ENCODE assay signal across 8 mouse cellular contexts in genomic region chr7:28811228-28811627, GRCm38 (mm10). TPM values are rescaled to one million over a fixed set of nuclear protein-coding genes. Genes with fewer than 3 reads are reported as not detected.
A peak's percentile ranks its signal among the peaks of the same experiment; 100 is the strongest.
DNase-seq lines count a peak whose midpoint lies in the region; ATAC-seq and TF ChIP-seq lines count a peak whose summit lies in the region.

No protein-coding gene starts in this region.

- peak overlapping the region; percentile 68 for H3K9ac ChIP-seq in embryonic facial prominence, embryonic 15.5 days
- H3K9ac ChIP-seq in heart, embryonic 12.5 days: peak overlapping the region; percentile 99
- H3K9ac ChIP-seq in liver, embryonic 13.5 days: peak overlapping the region; percentile 86
- H3K9ac ChIP-seq in neural tube, embryonic 11.5 days (ENCODE audit: low read length): peak overlapping the region; percentile 96
- H3K9ac ChIP-seq in stomach, postnatal 0 days (ENCODE audit: low read length): peak overlapping the region; percentile 95

- no peaks in the 10 kb centered on the region for H3K9me3 ChIP-seq in embryonic facial prominence, embryonic 15.5 days (replicated peaks)
- H3K9me3 ChIP-seq in heart, embryonic 12.5 days (replicated peaks): no peaks in the 10 kb centered on the region
- H3K9me3 ChIP-seq in liver, embryonic 13.5 days (replicated peaks): no peaks in the 10 kb centered on the region
- no peaks in the 10 kb centered on the region for H3K9me3 ChIP-seq in neural tube, embryonic 11.5 days (ENCODE audit: control insufficient read depth, low read length)
- H3K9me3 ChIP-seq in stomach, postnatal 0 days (ENCODE audit: control insufficient read depth, low read length): no peaks in the 10 kb centered on the region

- no peak for TF ChIP-seq EP300 in stomach, postnatal 0 days (optimal IDR thresholded peaks at IDR 0.05)

- under 1% methylated on average over 40 of the region's 40 CpGs for WGBS in embryonic facial prominence, embryonic 15.5 days
- under 1% methylated on average over 40 of the region's 40 CpGs for WGBS in heart, embryonic 12.5 days
- under 1% methylated on average over 40 of the region's 40 CpGs for WGBS in liver, embryonic 13.5 days (ENCODE audit: insufficient replicate concordance)
- WGBS in neural tube, embryonic 11.5 days: under 1% methylated on average over 40 of the region's 40 CpGs
- WGBS in stomach, postnatal 0 days: 3% methylated on average over 38 of the region's 40 CpGs

- H3K4me2 ChIP-seq in embryonic facial prominence, embryonic 15.5 days (replicated peaks): peak overlapping the region; percentile 75
- peak overlapping the region; percentile 83 for H3K4me2 ChIP-seq in heart, embryonic 12.5 days
- H3K4me2 ChIP-seq in liver, embryonic 13.5 days: peak overlapping the region; percentile 89
- peak overlapping the region; percentile 77 for H3K4me2 ChIP-seq in neural tube, embryonic 11.5 days (ENCODE audit: low read depth)
- H3K4me2 ChIP-seq in stomach, postnatal 0 days (replicated peaks; ENCODE audit: low read depth): peak overlapping the region; percentile 80

- H3K4me1 ChIP-seq in embryonic facial prominence, embryonic 15.5 days: peaks cover 51% of the 10 kb centered on the region
- peaks cover 52% of the 10 kb centered on the region for H3K4me1 ChIP-seq in heart, embryonic 12.5 days (replicated peaks)
- H3K4me1 ChIP-seq in liver, embryonic 13.5 days (replicated peaks): peaks cover 62% of the 10 kb centered on the region
- H3K4me1 ChIP-seq in neural tube, embryonic 11.5 days (ENCODE audit: control insufficient read depth, insufficient read depth, low read length): peaks cover 21% of the 10 kb centered on the region
- H3K4me1 ChIP-seq in stomach, postnatal 0 days (replicated peaks; ENCODE audit: control insufficient read depth, insufficient read depth): peaks cover 14% of the 10 kb centered on the region

- H3K4me3 ChIP-seq in embryonic facial prominence, embryonic 15.5 days (replicated peaks): peak overlapping the region; percentile 79
- peak overlapping the region; percentile 92 for H3K4me3 ChIP-seq in heart, embryonic 12.5 days
- H3K4me3 ChIP-seq in liver, embryonic 13.5 days (replicated peaks): peak overlapping the region; percentile 86
- peak overlapping the region; percentile 82 for H3K4me3 ChIP-seq in neural tube, embryonic 11.5 days (ENCODE audit: low read depth, low read length)
- H3K4me3 ChIP-seq in stomach, postnatal 0 days (ENCODE audit: low read depth, low read length): peak overlapping the region; percentile 87

- TF ChIP-seq CTCF in stomach, postnatal 0 days (IDR thresholded peaks at IDR 0.05; ENCODE audit: low read depth): no peak

- peaks cover 33% of the 10 kb centered on the region for H3K36me3 ChIP-seq in embryonic facial prominence, embryonic 15.5 days
- peaks cover 42% of the 10 kb centered on the region for H3K36me3 ChIP-seq in heart, embryonic 12.5 days
- H3K36me3 ChIP-seq in liver, embryonic 13.5 days: peaks cover 46% of the 10 kb centered on the region
- peaks cover 27% of the 10 kb centered on the region for H3K36me3 ChIP-seq in neural tube, embryonic 11.5 days (ENCODE audit: control insufficient read depth, insufficient read depth, low read length)
- peaks cover 31% of the 10 kb centered on the region for H3K36me3 ChIP-seq in stomach, postnatal 0 days (ENCODE audit: control insufficient read depth, insufficient read depth, low read length)

- DNase-seq in A20 (ENCODE audit: low read depth, low spot score): peak; percentile 94
- peak; percentile 87 to 92 for DNase-seq in adrenal gland, postnatal 4 days (ENCODE audit: low spot score in 2 of 2)
- peak; percentile 98 for DNase-seq in kidney, postnatal 10 days
- peak; percentile 91 for DNase-seq in liver, embryonic 13.5 days
- DNase-seq in neural tube, embryonic 11.5 days (ENCODE audit: low spot score): peak; percentile 96
- peak; percentile 92 for DNase-seq in stomach, postnatal 0 days (ENCODE audit: low spot score)

- ATAC-seq in embryonic facial prominence, embryonic 15.5 days (ENCODE audit: insufficient number of reproducible peaks, low FRiP score, low TSS enrichment, low read depth): peak; percentile 65
- ATAC-seq in heart, embryonic 12.5 days (ENCODE audit: insufficient number of reproducible peaks, low FRiP score): peak; percentile 73
- ATAC-seq in liver, embryonic 13.5 days (ENCODE audit: low read depth): peak; percentile 47
- no peak for ATAC-seq in neural tube, embryonic 11.5 days (ENCODE audit: insufficient read depth, low FRiP score, low TSS enrichment)
- peak; percentile 31; the same call in 1 of the 2 replicates for ATAC-seq in stomach, postnatal 0 days (ENCODE audit: low FRiP score, low TSS enrichment)

- peak overlapping the region; percentile 98 for H3K27ac ChIP-seq in embryonic facial prominence, embryonic 15.5 days (replicated peaks)
- peak overlapping the region; percentile 99 for H3K27ac ChIP-seq in heart, embryonic 12.5 days (ENCODE audit: poor library complexity, severe bottlenecking)
- H3K27ac ChIP-seq in liver, embryonic 13.5 days: peak overlapping the region; percentile 95
- peak overlapping the region; percentile 98 for H3K27ac ChIP-seq in neural tube, embryonic 11.5 days (ENCODE audit: low read depth, low read length)
- peak overlapping the region; percentile 99 for H3K27ac ChIP-seq in stomach, postnatal 0 days (replicated peaks)

- no peaks in the 10 kb centered on the region for H3K27me3 ChIP-seq in embryonic facial prominence, embryonic 15.5 days
- no peaks in the 10 kb centered on the region for H3K27me3 ChIP-seq in heart, embryonic 12.5 days (replicated peaks)
- H3K27me3 ChIP-seq in liver, embryonic 13.5 days: no peaks in the 10 kb centered on the region
- H3K27me3 ChIP-seq in neural tube, embryonic 11.5 days (ENCODE audit: control insufficient read depth, insufficient read depth, low read length): no peaks in the 10 kb centered on the region
- no peaks in the 10 kb centered on the region for H3K27me3 ChIP-seq in stomach, postnatal 0 days (ENCODE audit: control insufficient read depth, insufficient read depth, low read length)

RNA-seq across cellular contexts. Expression of gene Hnrnpl, which starts 2.9 kb away (rescaled TPM):
- 100 to 1,000 TPM; 722 to 725 TPM for total RNA-seq in adrenal gland, postnatal 4 days (2021)
- polyA plus RNA-seq in embryonic facial prominence, embryonic 15.5 days (2015; fragmentation: Nextera tagmentation; extraction: Ambion mirVana): 211 and 225 TPM in 2 replicates
- 218 and 232 TPM in 2 replicates for polyA plus RNA-seq in heart, embryonic 12.5 days (2016; fragmentation: Nextera tagmentation; extraction: Ambion mirVana)
- polyA plus RNA-seq in liver, embryonic 13.5 days (2015; fragmentation: Nextera tagmentation; extraction: Ambion mirVana): 130 and 154 TPM in 2 replicates
- 320 and 326 TPM in 2 replicates for polyA plus RNA-seq in neural tube, embryonic 11.5 days (2014; fragmentation: Nextera tagmentation; extraction: Ambion mirVana)
- polyA plus RNA-seq in stomach, postnatal 0 days (2015; fragmentation: Nextera tagmentation; extraction: Ambion mirVana): 153 and 156 TPM in 2 replicates

RNA-seq across cellular contexts. Expression of gene Ech1, which starts 13.8 kb away (rescaled TPM):
- total RNA-seq in adrenal gland, postnatal 4 days (2021): 100 to 1,000 TPM; 327 to 392 TPM
- polyA plus RNA-seq in embryonic facial prominence, embryonic 15.5 days (2015; fragmentation: Nextera tagmentation; extraction: Ambion mirVana): 226 and 231 TPM in 2 replicates
- 137 and 142 TPM in 2 replicates for polyA plus RNA-seq in heart, embryonic 12.5 days (2016; fragmentation: Nextera tagmentation; extraction: Ambion mirVana)
- polyA plus RNA-seq in liver, embryonic 13.5 days (2015; fragmentation: Nextera tagmentation; extraction: Ambion mirVana): 74.5 and 77.7 TPM in 2 replicates
- 88.7 and 90.9 TPM in 2 replicates for polyA plus RNA-seq in neural tube, embryonic 11.5 days (2014; fragmentation: Nextera tagmentation; extraction: Ambion mirVana)
- 426 and 435 TPM in 2 replicates for polyA plus RNA-seq in stomach, postnatal 0 days (2015; fragmentation: Nextera tagmentation; extraction: Ambion mirVana)

RNA-seq across cellular contexts. Expression of gene Lgals4, which starts 22.4 kb away (rescaled TPM):
- 10 to 100 TPM; 29.2 to 33.2 TPM for total RNA-seq in adrenal gland, postnatal 4 days (2021)
- polyA plus RNA-seq in embryonic facial prominence, embryonic 15.5 days (2015; fragmentation: Nextera tagmentation; extraction: Ambion mirVana): 15.4 and 18.0 TPM in 2 replicates
- 4.2 and 4.4 TPM in 2 replicates for polyA plus RNA-seq in heart, embryonic 12.5 days (2016; fragmentation: Nextera tagmentation; extraction: Ambion mirVana)
- polyA plus RNA-seq in liver, embryonic 13.5 days (2015; fragmentation: Nextera tagmentation; extraction: Ambion mirVana): 1.6 and 3.1 TPM in 2 replicates
- 1.5 and 1.8 TPM in 2 replicates for polyA plus RNA-seq in neural tube, embryonic 11.5 days (2014; fragmentation: Nextera tagmentation; extraction: Ambion mirVana)
- 469 and 489 TPM in 2 replicates for polyA plus RNA-seq in stomach, postnatal 0 days (2015; fragmentation: Nextera tagmentation; extraction: Ambion mirVana)

RNA-seq across cellular contexts. Expression of gene Rinl, which starts 22.5 kb away (rescaled TPM):
- total RNA-seq in adrenal gland, postnatal 4 days (2021): 1 to 10 TPM; 2.2 to 4.2 TPM
- 3.8 and 4.7 TPM in 2 replicates for polyA plus RNA-seq in embryonic facial prominence, embryonic 15.5 days (2015; fragmentation: Nextera tagmentation; extraction: Ambion mirVana)
- 2.7 and 2.8 TPM in 2 replicates for polyA plus RNA-seq in heart, embryonic 12.5 days (2016; fragmentation: Nextera tagmentation; extraction: Ambion mirVana)
- polyA plus RNA-seq in liver, embryonic 13.5 days (2015; fragmentation: Nextera tagmentation; extraction: Ambion mirVana): 10.8 and 12.0 TPM in 2 replicates
- 2.6 and 2.8 TPM in 2 replicates for polyA plus RNA-seq in neural tube, embryonic 11.5 days (2014; fragmentation: Nextera tagmentation; extraction: Ambion mirVana)
- polyA plus RNA-seq in stomach, postnatal 0 days (2015; fragmentation: Nextera tagmentation; extraction: Ambion mirVana): 2.1 and 2.6 TPM in 2 replicates

RNA-seq across cellular contexts. Expression of gene Nfkbib, which starts 43.9 kb away (rescaled TPM):
- 10 to 100 TPM; 24.6 to 27.3 TPM for total RNA-seq in adrenal gland, postnatal 4 days (2021)
- polyA plus RNA-seq in embryonic facial prominence, embryonic 15.5 days (2015; fragmentation: Nextera tagmentation; extraction: Ambion mirVana): 42.8 and 47.1 TPM in 2 replicates
- 30.0 and 32.1 TPM in 2 replicates for polyA plus RNA-seq in heart, embryonic 12.5 days (2016; fragmentation: Nextera tagmentation; extraction: Ambion mirVana)
- 37.0 and 37.1 TPM in 2 replicates for polyA plus RNA-seq in liver, embryonic 13.5 days (2015; fragmentation: Nextera tagmentation; extraction: Ambion mirVana)
- polyA plus RNA-seq in neural tube, embryonic 11.5 days (2014; fragmentation: Nextera tagmentation; extraction: Ambion mirVana): 49.7 and 57.3 TPM in 2 replicates
- polyA plus RNA-seq in stomach, postnatal 0 days (2015; fragmentation: Nextera tagmentation; extraction: Ambion mirVana): 31.2 and 33.0 TPM in 2 replicates

Comparison
In these comparisons a context has a peak if more than half of its experiments do, and no peak if none do; other contexts are left out.
1. RNA of gene Lgals4, which starts 22.4 kb away (polyA plus RNA-seq): 469 to 489 TPM in stomach, postnatal 0 days; 15.4 to 18.0 TPM in embryonic facial prominence, embryonic 15.5 days, 4.2 to 4.4 TPM in heart, embryonic 12.5 days, 1.5 to 1.8 TPM in neural tube, embryonic 11.5 days and 1.6 to 3.1 TPM in liver, embryonic 13.5 days; every median in the first group is over 10 times any median in the second.
2. Peak in every context shown above with its lines, with median percentiles within 50 percentile points of each other: DNase-seq, H3K27ac ChIP-seq, H3K4me2 ChIP-seq, H3K4me3 ChIP-seq and H3K9ac ChIP-seq.